ENCODE assay signal across 22 mouse cellular contexts in genomic region chr15:83476593-83477273, GRCm38 (mm10). TPM values are rescaled to one million over a fixed set of nuclear protein-coding genes. Genes with fewer than 3 reads are reported as not detected.
DNase-seq lines count a peak whose midpoint lies in the region; ATAC-seq and TF ChIP-seq lines count a peak whose summit lies in the region.
"Had no signal": no experiment of that assay in that cellular context is flagged by ENCODE, and none has a peak within 500 bp of the region (broad histone marks: within the 10 kb centered on the region; RNA-seq: fewer than 3 reads in every experiment).

No protein-coding gene starts in this region.

- no peak overlapping the region for H3K4me2 ChIP-seq in heart, postnatal 0 days (ENCODE audit: low read depth, low read length)
- no peak overlapping the region for H3K4me2 ChIP-seq in heart, embryonic 12.5 days
- H3K4me2 ChIP-seq in liver, embryonic 13.5 days = no peak overlapping the region
- no peak overlapping the region for H3K4me2 ChIP-seq in liver, embryonic 12.5 days
- H3K4me2 ChIP-seq: embryonic facial prominence, embryonic 15.5 days; hindbrain, embryonic 15.5 days had no signal

- 0 out of 2 replicates have a peak, but pooled peaks have one; percentile 12 for ATAC-seq in heart, postnatal 0 days (ENCODE audit: insufficient read depth, low read depth)
- ATAC-seq in heart, embryonic 12.5 days (ENCODE audit: insufficient number of reproducible peaks, low FRiP score) = no peak
- ATAC-seq in liver, embryonic 13.5 days (ENCODE audit: low read depth) = no peak
- ATAC-seq in liver, embryonic 12.5 days = no peak
- ATAC-seq: CD4-positive, CD25-positive, alpha-beta regulatory T cell, adult 4 months; forebrain, embryonic 14.5 days had no signal

- no peak for DNase-seq in gastrocnemius, adult 2 months
- DNase-seq in gastrocnemius, postnatal 25 days = no peak
- peak; percentile 31 for DNase-seq in heart, postnatal 0 days (ENCODE audit: low spot score)
- DNase-seq in liver, embryonic 13.5 days = no peak
- DNase-seq in lung, postnatal 10 days = peak; percentile 56
- DNase-seq in lung, postnatal 25 days (ENCODE audit: low spot score) = no peak
- DNase-seq: adrenal gland, postnatal 10 days; B cell, adult 2 months; cerebellum, adult 11 months; cerebellum, adult 8-10 months; embryo, embryonic 11 days had no signal

- H3K36me3 ChIP-seq in heart, postnatal 0 days (replicated peaks; ENCODE audit: control insufficient read depth, insufficient read depth, low read length) = no peaks in the 10 kb centered on the region
- no peaks in the 10 kb centered on the region for H3K36me3 ChIP-seq in heart, embryonic 12.5 days
- H3K36me3 ChIP-seq in liver, embryonic 13.5 days = no peaks in the 10 kb centered on the region
- no peaks in the 10 kb centered on the region for H3K36me3 ChIP-seq in liver, embryonic 12.5 days
- H3K36me3 ChIP-seq: embryonic facial prominence, embryonic 15.5 days; forebrain, embryonic 10.5 days; G1E; hindbrain, embryonic 15.5 days had no signal

- no peak for TF ChIP-seq CTCF in gastrocnemius, adult 2 months (IDR thresholded peaks at IDR 0.05)
- TF ChIP-seq CTCF in heart, postnatal 0 days (IDR thresholded peaks at IDR 0.05; ENCODE audit: low read depth) = no peak

- no peak overlapping the region for H3K4me3 ChIP-seq in gastrocnemius, adult 2 months
- no peak overlapping the region for H3K4me3 ChIP-seq in heart, postnatal 0 days (ENCODE audit: low read depth, low read length)
- no peak overlapping the region for H3K4me3 ChIP-seq in heart, embryonic 12.5 days
- no peak overlapping the region for H3K4me3 ChIP-seq in liver, embryonic 13.5 days (replicated peaks)
- H3K4me3 ChIP-seq in liver, embryonic 12.5 days = no peak overlapping the region
- H3K4me3 ChIP-seq: embryonic facial prominence, embryonic 15.5 days; erythroblast, embryonic 14.5 days; forebrain, embryonic 10.5 days; heart, adult 2 months; hindbrain, embryonic 15.5 days had no signal

- H3K27ac ChIP-seq in gastrocnemius, adult 2 months = peak overlapping the region; percentile 38; the same call in 1 of the 2 replicates
- no peak overlapping the region for H3K27ac ChIP-seq in heart, postnatal 0 days (ENCODE audit: low read depth)
- H3K27ac ChIP-seq in heart, embryonic 12.5 days (ENCODE audit: poor library complexity, severe bottlenecking) = no peak overlapping the region
- no peak overlapping the region for H3K27ac ChIP-seq in liver, embryonic 13.5 days
- no peak overlapping the region for H3K27ac ChIP-seq in liver, embryonic 12.5 days
- H3K27ac ChIP-seq: embryonic facial prominence, embryonic 15.5 days; forebrain, embryonic 10.5 days; heart, adult 2 months; hindbrain, embryonic 15.5 days had no signal

- H3K9ac ChIP-seq in heart, postnatal 0 days (replicated peaks; ENCODE audit: low read depth, low read length) = no peak overlapping the region
- H3K9ac ChIP-seq in heart, embryonic 12.5 days = no peak overlapping the region
- H3K9ac ChIP-seq in liver, embryonic 13.5 days = 0 out of 2 replicates have a peak overlapping the region, but pooled peaks have one; percentile 3
- H3K9ac ChIP-seq in liver, embryonic 12.5 days = no peak overlapping the region
- H3K9ac ChIP-seq: embryonic facial prominence, embryonic 15.5 days; hindbrain, embryonic 15.5 days had no signal

- no peaks in the 10 kb centered on the region for H3K27me3 ChIP-seq in heart, postnatal 0 days (ENCODE audit: control insufficient read depth, insufficient read depth, low read length)
- no peaks in the 10 kb centered on the region for H3K27me3 ChIP-seq in heart, embryonic 12.5 days (replicated peaks)
- H3K27me3 ChIP-seq in liver, embryonic 13.5 days = 0 out of 2 replicates have a peak, but pooled peaks cover 7% of the 10 kb centered on the region
- 0 out of 2 replicates have a peak, but pooled peaks cover 14% of the 10 kb centered on the region for H3K27me3 ChIP-seq in liver, embryonic 12.5 days (replicated peaks)
- H3K27me3 ChIP-seq: embryonic facial prominence, embryonic 15.5 days; hindbrain, embryonic 15.5 days had no signal

- 63% methylated on average over 12 of the region's 12 CpGs for WGBS in heart, postnatal 0 days
- WGBS in heart, embryonic 12.5 days = 68% methylated on average over 12 of the region's 12 CpGs
- WGBS in liver, embryonic 13.5 days (ENCODE audit: insufficient replicate concordance) = 56% methylated on average over 12 of the region's 12 CpGs
- WGBS in liver, embryonic 12.5 days (ENCODE audit: insufficient replicate concordance) = 58% methylated on average over 12 of the region's 12 CpGs

- intact Hi-C loops in gastrocnemius, adult 2 months (cut with DNase I) = no loop called here

- no peak for TF ChIP-seq EP300 in heart, postnatal 0 days (IDR thresholded peaks at IDR 0.05; ENCODE audit: low read depth)

- no peaks in the 10 kb centered on the region for H3K9me3 ChIP-seq in heart, postnatal 0 days (replicated peaks; ENCODE audit: control insufficient read depth, low read length)
- H3K9me3 ChIP-seq in heart, embryonic 12.5 days (replicated peaks) = no peaks in the 10 kb centered on the region
- H3K9me3 ChIP-seq in liver, embryonic 13.5 days (replicated peaks) = no peaks in the 10 kb centered on the region
- no peaks in the 10 kb centered on the region for H3K9me3 ChIP-seq in liver, embryonic 12.5 days (replicated peaks)
- H3K9me3 ChIP-seq: embryonic facial prominence, embryonic 15.5 days; forebrain, embryonic 10.5 days; G1E; hindbrain, embryonic 15.5 days had no signal

- H3K4me1 ChIP-seq in heart, postnatal 0 days (ENCODE audit: control insufficient read depth, insufficient read depth) = peaks cover 27% of the 10 kb centered on the region
- H3K4me1 ChIP-seq in heart, embryonic 12.5 days (replicated peaks) = peaks cover 16% of the 10 kb centered on the region
- peaks cover 39% of the 10 kb centered on the region for H3K4me1 ChIP-seq in liver, embryonic 13.5 days (replicated peaks)
- H3K4me1 ChIP-seq in liver, embryonic 12.5 days = peaks cover 33% of the 10 kb centered on the region
- H3K4me1 ChIP-seq: hindbrain, embryonic 15.5 days had no signal

RNA-seq across cellular contexts. Expression of gene Pacsin2, which starts 12.3 kb away (rescaled TPM):
- 10 to 100 TPM; 43.7 to 70.1 TPM for total RNA-seq in gastrocnemius, adult 2 months (2021)
- total RNA-seq in gastrocnemius, postnatal 25 days (2021) = 10 to 100 TPM; 51.6 to 53.8 TPM
- 65.0 and 78.0 TPM in 2 replicates for total RNA-seq in heart, postnatal 0 days (2014; rRNA removed; ENCODE audit: low replicate concordance)
- 53.0 and 63.3 TPM in 2 replicates for polyA plus RNA-seq in heart, postnatal 0 days (2015; fragmentation: Nextera tagmentation; extraction: Ambion mirVana)
- polyA plus RNA-seq in heart, embryonic 12.5 days (2016; fragmentation: Nextera tagmentation; extraction: Ambion mirVana) = 70.8 and 72.0 TPM in 2 replicates
- 45.0 and 58.2 TPM in 2 replicates for polyA plus RNA-seq in liver, embryonic 13.5 days (2015; fragmentation: Nextera tagmentation; extraction: Ambion mirVana)
- 65.1 and 68.4 TPM in 2 replicates for polyA plus RNA-seq in liver, embryonic 12.5 days (2016; fragmentation: Nextera tagmentation; extraction: Ambion mirVana)

RNA-seq across cellular contexts. Expression of gene Ttll1, which starts 34.0 kb away (rescaled TPM):
- total RNA-seq in gastrocnemius, adult 2 months (2021) = 1 to 10 TPM; 2.5 to 3.8 TPM
- total RNA-seq in gastrocnemius, postnatal 25 days (2021) = 1 to 10 TPM; 2.2 to 6.3 TPM
- total RNA-seq in heart, postnatal 0 days (2014; rRNA removed; ENCODE audit: low replicate concordance) = 5.8 and 10.7 TPM in 2 replicates
- polyA plus RNA-seq in heart, postnatal 0 days (2015; fragmentation: Nextera tagmentation; extraction: Ambion mirVana) = 23.2 and 25.7 TPM in 2 replicates
- 24.5 and 25.4 TPM in 2 replicates for polyA plus RNA-seq in heart, embryonic 12.5 days (2016; fragmentation: Nextera tagmentation; extraction: Ambion mirVana)
- 7.2 and 7.4 TPM in 2 replicates for polyA plus RNA-seq in liver, embryonic 13.5 days (2015; fragmentation: Nextera tagmentation; extraction: Ambion mirVana)
- polyA plus RNA-seq in liver, embryonic 12.5 days (2016; fragmentation: Nextera tagmentation; extraction: Ambion mirVana) = 9.6 and 10.0 TPM in 2 replicates

RNA-seq across cellular contexts. Expression of gene Bik, which starts 49.9 kb away (rescaled TPM):
- 1 to 10 TPM in 1 of 2 experiments, under 1 TPM in 1; 0.50 to 1.2 TPM for total RNA-seq in gastrocnemius, adult 2 months (2021)
- 1 to 10 TPM in 1 of 2 experiments, under 1 TPM in 1; 0.59 to 1.3 TPM for total RNA-seq in gastrocnemius, postnatal 25 days (2021)
- 25.8 and 49.6 TPM in 2 replicates for total RNA-seq in heart, postnatal 0 days (2014; rRNA removed; ENCODE audit: low replicate concordance)
- polyA plus RNA-seq in heart, postnatal 0 days (2015; fragmentation: Nextera tagmentation; extraction: Ambion mirVana) = 33.8 and 37.7 TPM in 2 replicates
- polyA plus RNA-seq in heart, embryonic 12.5 days (2016; fragmentation: Nextera tagmentation; extraction: Ambion mirVana) = 31.2 and 35.4 TPM in 2 replicates
- 1.1 and 1.5 TPM in 2 replicates for polyA plus RNA-seq in liver, embryonic 13.5 days (2015; fragmentation: Nextera tagmentation; extraction: Ambion mirVana)
- 2.2 and 2.7 TPM in 2 replicates for polyA plus RNA-seq in liver, embryonic 12.5 days (2016; fragmentation: Nextera tagmentation; extraction: Ambion mirVana)
- total RNA-seq: common myeloid progenitor, adult 5-6 weeks; G1E had no signal
- polyA plus RNA-seq: erythroblast, embryonic 14.5 days; G1E had no signal

Comparison
In these comparisons a context has a peak if more than half of its experiments do, and no peak if none do; other contexts are left out.
1. DNase-seq: peak in heart, postnatal 0 days (single experiment) and lung, postnatal 10 days (single experiment); none in gastrocnemius, adult 2 months (single experiment), gastrocnemius, postnatal 25 days (single experiment), liver, embryonic 13.5 days (single experiment) and lung, postnatal 25 days (single experiment).